Mouse (Mus musculus) adrenal gland, postnatal 25 days (tissue): ENCODE data around the gene Slc36a4. TPM values are rescaled to one million over a fixed set of nuclear protein-coding genes. Genes with fewer than 3 reads are reported as not detected.

Experiments used
- total RNA-seq: library from RNA; stranded (reverse); gene quantifications from 2 replicates; pipeline ENCODE4 v1.2.3, GENCODE M21; 2021

Gene Slc36a4
- total RNA-seq, 1 experiment from 2014 or later = 38.6 TPM

Other genes starting within 250 kb of the Slc36a4 start
- gene Smco4, start 216.3 kb upstream of the Slc36a4 start, total RNA-seq = 26.6 and 32.0 TPM in 2 replicates
- 0.29 and 1.1 TPM in 2 replicates for gene Deup1, start 81.8 kb upstream of the Slc36a4 start, total RNA-seq
- not detected in 2 replicates for gene Mtnr1b, start 164.8 kb downstream of the Slc36a4 start, total RNA-seq